Mouse (Mus musculus): ENCODE data around the gene Haus4. TPM values are rescaled to one million over a fixed set of nuclear protein-coding genes. Genes with fewer than 3 reads are reported as not detected.

Gene Haus4
- polyA plus RNA-seq, 1 experiment from 2014 or later: 32.4 TPM

- ATAC-seq (ENCODE audit: low FRiP score): no peak
- Histone ChIP-seq H3K4me3 (no peak overlapping the region), H3K27ac (peak overlapping the region; percentile 55; the same call in 1 of the 2 replicates), H3K9me3 (replicated peaks) (no peaks in the 10 kb centered on the region), H3K27me3 (peaks cover 4% of the 10 kb centered on the region; the same call in 1 of the 2 replicates), H3K4me1 (peaks cover 43% of the 10 kb centered on the region), H3K4me2 (replicated peaks) (no peak overlapping the region), H3K9ac (no peak overlapping the region), H3K36me3 (peaks cover 34% of the 10 kb centered on the region)
- 51% methylated on average over 17 of the region's 17 CpGs for WGBS
Measured at GRCm38 (mm10) chr14:54569451-54570392, 15.3 kb upstream of the Haus4 start.

GRCm38 (mm10) chr14:54568694-54569414 is 14.4 kb upstream of the Haus4 start:
- H3K27ac ChIP-seq: no peak overlapping the region
- no peak overlapping the region for H3K4me2 ChIP-seq (replicated peaks)
- no peak overlapping the region for H3K9ac ChIP-seq
- peaks cover 34% of the 10 kb centered on the region for H3K36me3 ChIP-seq
- no peaks in the 10 kb centered on the region for H3K9me3 ChIP-seq (replicated peaks)
- ATAC-seq (ENCODE audit: low FRiP score): no peak
- H3K4me1 ChIP-seq: peaks cover 34% of the 10 kb centered on the region
- no peak overlapping the region for H3K4me3 ChIP-seq
- H3K27me3 ChIP-seq: peaks cover 4% of the 10 kb centered on the region; the same call in 1 of the 2 replicates
- WGBS: 75% methylated on average over 15 of the region's 15 CpGs

- Histone ChIP-seq H3K27ac (no peak overlapping the region), H3K4me3 (no peak overlapping the region), H3K36me3 (no peaks in the 10 kb centered on the region), H3K4me1 (no peaks in the 10 kb centered on the region), H3K4me2 (replicated peaks) (no peak overlapping the region), H3K9me3 (replicated peaks) (no peaks in the 10 kb centered on the region), H3K9ac (no peak overlapping the region), H3K27me3 (no peaks in the 10 kb centered on the region)
- 88% methylated on average over 14 of the region's 14 CpGs for WGBS
- no peak for ATAC-seq (ENCODE audit: low FRiP score)
Measured at GRCm38 (mm10) chr14:54560527-54561242, 6.3 kb upstream of the Haus4 start.

GRCm38 (mm10) chr14:54557330-54557729 is 2.9 kb upstream of the Haus4 start:
- H3K4me2 ChIP-seq (replicated peaks): no peak overlapping the region
- H3K27ac ChIP-seq: no peak overlapping the region
- no peaks in the 10 kb centered on the region for H3K36me3 ChIP-seq
- H3K4me1 ChIP-seq: peaks cover 8% of the 10 kb centered on the region
- no peak overlapping the region for H3K9ac ChIP-seq
- no peak overlapping the region for H3K4me3 ChIP-seq
- H3K9me3 ChIP-seq (replicated peaks): no peaks in the 10 kb centered on the region
- ATAC-seq (ENCODE audit: low FRiP score): no peak
- H3K27me3 ChIP-seq: no peaks in the 10 kb centered on the region
- WGBS: 87% methylated on average over 8 of the region's 8 CpGs

GRCm38 (mm10) chr14:54553454-54553974 is 902 bp downstream of the Haus4 start:
- Histone ChIP-seq H3K4me2 (replicated peaks) (peak overlapping the region; percentile 82), H3K4me1 (peaks cover 8% of the 10 kb centered on the region), H3K27me3 (no peaks in the 10 kb centered on the region), H3K27ac (peak overlapping the region; percentile 72), H3K4me3 (peak overlapping the region; percentile 57), H3K9ac (peak overlapping the region; percentile 71), H3K9me3 (replicated peaks) (no peaks in the 10 kb centered on the region), H3K36me3 (peaks cover 12% of the 10 kb centered on the region)
- WGBS: 5% methylated on average over 21 of the region's 21 CpGs
- no peak for ATAC-seq (ENCODE audit: low FRiP score)

- Histone ChIP-seq H3K27me3 (no peaks in the 10 kb centered on the region), H3K4me3 (no peak overlapping the region), H3K27ac (no peak overlapping the region), H3K4me2 (replicated peaks) (no peak overlapping the region), H3K9ac (no peak overlapping the region), H3K36me3 (peaks cover 40% of the 10 kb centered on the region), H3K4me1 (no peaks in the 10 kb centered on the region), H3K9me3 (replicated peaks) (no peaks in the 10 kb centered on the region)
- WGBS: 95% methylated on average over 5 of the region's 5 CpGs
- no peak for ATAC-seq (ENCODE audit: low FRiP score)
Measured at GRCm38 (mm10) chr14:54544703-54545102, 9.7 kb downstream of the Haus4 start.

GRCm38 (mm10) chr14:54540771-54541170 is 13.6 kb downstream of the Haus4 start:
- peaks cover 12% of the 10 kb centered on the region; the same call in 1 of the 2 replicates for H3K36me3 ChIP-seq
- WGBS: 58% methylated on average over 11 of the region's 11 CpGs
- ATAC-seq (ENCODE audit: low FRiP score): no peak

GRCm38 (mm10) chr14:54538580-54538979 is 15.8 kb downstream of the Haus4 start:
- no peaks in the 10 kb centered on the region for H3K4me1 ChIP-seq
- no peaks in the 10 kb centered on the region for H3K27me3 ChIP-seq
- no peak overlapping the region for H3K27ac ChIP-seq
- H3K9me3 ChIP-seq (replicated peaks): no peaks in the 10 kb centered on the region
- no peak overlapping the region for H3K4me2 ChIP-seq (replicated peaks)
- 0 out of 2 replicates have a peak, but pooled peaks cover 8% of the 10 kb centered on the region for H3K36me3 ChIP-seq
- no peak overlapping the region for H3K4me3 ChIP-seq
- WGBS: 90% methylated on average over 2 of the region's 2 CpGs
- ATAC-seq (ENCODE audit: low FRiP score): no peak
- H3K9ac ChIP-seq: no peak overlapping the region

More at GRCm38 (mm10) chr14:54540771-54541170, 13.6 kb downstream of the Haus4 start:
- Histone ChIP-seq H3K4me1 (no peaks in the 10 kb centered on the region), H3K27ac (no peak overlapping the region), H3K4me2 (replicated peaks) (no peak overlapping the region), H3K9ac (no peak overlapping the region), H3K27me3 (no peaks in the 10 kb centered on the region), H3K9me3 (replicated peaks) (no peaks in the 10 kb centered on the region), H3K4me3 (no peak overlapping the region)

- WGBS: 13% methylated on average over 17 of the region's 17 CpGs
- Histone ChIP-seq H3K4me2 (replicated peaks) (0 out of 2 replicates have a peak overlapping the region, but pooled peaks have one; percentile 68), H3K9me3 (replicated peaks) (no peaks in the 10 kb centered on the region), H3K4me1 (peaks cover 14% of the 10 kb centered on the region), H3K9ac (no peak overlapping the region), H3K4me3 (no peak overlapping the region), H3K36me3 (no peaks in the 10 kb centered on the region), H3K27me3 (0 out of 2 replicates have a peak, but pooled peaks cover 3% of the 10 kb centered on the region), H3K27ac (no peak overlapping the region)
- peak; percentile 68; the same call in 1 of the 2 replicates for ATAC-seq (ENCODE audit: low FRiP score)
Measured at GRCm38 (mm10) chr14:54528446-54529111, 25.8 kb downstream of the Haus4 start.

GRCm38 (mm10) chr14:54528007-54528393 is 26.4 kb downstream of the Haus4 start:
- ATAC-seq (ENCODE audit: low FRiP score): peak; percentile 41; the same call in 1 of the 2 replicates
- Histone ChIP-seq H3K4me3 (peak overlapping the region; percentile 39; the same call in 1 of the 2 replicates), H3K9me3 (replicated peaks) (no peaks in the 10 kb centered on the region), H3K36me3 (no peaks in the 10 kb centered on the region), H3K4me1 (peaks cover 14% of the 10 kb centered on the region), H3K4me2 (replicated peaks) (peak overlapping the region; percentile 68), H3K27ac (peak overlapping the region; percentile 80), H3K27me3 (0 out of 2 replicates have a peak, but pooled peaks cover 3% of the 10 kb centered on the region), H3K9ac (no peak overlapping the region)
- WGBS: 25% methylated on average over 5 of the region's 5 CpGs

Data from hindbrain, embryonic 12.5 days (tissue).